Mouse (Mus musculus) liver, adult 2 months (tissue): Measurements from ENCODE around the gene Fcgrt. TPM values are rescaled to one million over a fixed set of nuclear protein-coding genes. Genes with fewer than 3 reads are reported as not detected.
A peak's percentile ranks its signal among the peaks of the same experiment; 100 is the strongest.

ENCODE experiments used
- DNase-seq: peaks from one replicate; pipeline ENCODE4 v3.0.0-alpha.2; 2011; ENCODE audit warnings: low read depth, low spot score; ENCODE audit errors: extremely low read depth
- H3K27ac ChIP-seq: fragments of 200-500 bp; replicated peaks from 2 replicates; pipeline ENCODE4 v1.5.1; 2012; ENCODE audit warnings: low read depth, mild to moderate bottlenecking, control low read depth, inconsistent platforms, low read length; ENCODE audit not compliant: insufficient read depth
- H3K27me3 ChIP-seq: fragments of 200-500 bp; 2 replicates; pipeline ENCODE4 v1.6.1; 2012; ENCODE audit warnings: mild to moderate bottlenecking, moderate library complexity, low read length, inconsistent platforms; ENCODE audit not compliant: control insufficient read depth, insufficient read depth
- H3K36me3 ChIP-seq: fragments of 200-500 bp; 2 replicates; pipeline ENCODE4 v1.6.1; 2012; ENCODE audit warnings: low read length, inconsistent platforms; ENCODE audit not compliant: control insufficient read depth, insufficient read depth
- H3K4me1 ChIP-seq: fragments of 200-500 bp; 2 replicates; pipeline ENCODE4 v1.6.1; 2011; ENCODE audit warnings: low read length; ENCODE audit not compliant: control insufficient read depth, insufficient read depth
- H3K4me3 ChIP-seq: fragments of 200-500 bp; 2 replicates; pipeline ENCODE4 v1.5.1; 2011; ENCODE audit warnings: low read depth, mild to moderate bottlenecking, control low read depth, low read length, moderate library complexity; ENCODE audit not compliant: insufficient read depth
- H3K79me2 ChIP-seq: fragments of 200-500 bp; 2 replicates; pipeline ENCODE4 v1.6.1; 2012; ENCODE audit warnings: inconsistent platforms, mild to moderate bottlenecking, low read length, moderate library complexity; ENCODE audit not compliant: control insufficient read depth, insufficient read depth
- H3K9ac ChIP-seq: fragments of 200-500 bp; 2 replicates; pipeline ENCODE4 v1.6.1; 2012; ENCODE audit warnings: low read depth, mild to moderate bottlenecking, control low read depth, inconsistent platforms, low read length
- CTCF ChIP-seq: fragments of 200-500 bp; IDR thresholded peaks from 2 replicates; pipeline ENCODE4 v1.5.1; 2011; ENCODE audit warnings: low read depth, low read length, control low read depth
- POLR2A ChIP-seq: fragments of 200-500 bp; IDR thresholded peaks from 2 replicates; pipeline ENCODE4 v1.6.1; 2011; ENCODE audit warnings: low read length, control low read depth; ENCODE audit not compliant: insufficient read depth; ENCODE audit errors: extremely low read depth
- WGBS: fragments of 180-500 bp; shearing (Covaris S2); methylation state at CpG from one replicate; pipeline ENCODE4 v1.1.7; 2018; 5-methylcytosine and 5-hydroxymethylcytosine counted together
- polyA plus RNA-seq: library from polyadenylated mRNA; depleted of rRNA; stranded (reverse); fragments of >200 nt; gene quantifications from 2 replicates; pipeline ENCODE4 v1.2.3, GENCODE M21; 2012
- total RNA-seq: library from RNA; depleted of rRNA; stranded (reverse); fragments of >200 nt; gene quantifications from 2 replicates; pipeline ENCODE4 v1.2.3, GENCODE M21; 2014

The Fcgrt gene
- total and polyA plus RNA-seq, 2 experiments, result 170 to 188 TPM

GRCm38 (mm10) chr7:45091001-45091990 lies 12.4 kb downstream of the Fcgrt start:
- no peaks in the 10 kb centered on the region for H3K27me3 ChIP-seq
- peaks cover 3% of the 10 kb centered on the region; the same call in 1 of the 2 replicates for H3K36me3 ChIP-seq
- 22% methylated on average over 35 of the region's 35 CpGs for WGBS
- peak overlapping the region; percentile 53 for H3K4me3 ChIP-seq
- peak; percentile 36 for DNase-seq
- H3K79me2 ChIP-seq, result no peaks in the 10 kb centered on the region
- H3K9ac ChIP-seq, result 0 out of 2 replicates have a peak overlapping the region, but pooled peaks have one; percentile 36
- TF ChIP-seq CTCF (no peak), POLR2A (no peak)
- no peaks in the 10 kb centered on the region for H3K4me1 ChIP-seq
- no peak overlapping the region for H3K27ac ChIP-seq

- no peak for DNase-seq
- no peak for TF ChIP-seq CTCF
- TF ChIP-seq POLR2A, result no peak
- H3K36me3 ChIP-seq, result no peaks in the 10 kb centered on the region
- H3K4me1 ChIP-seq, result no peaks in the 10 kb centered on the region
- no peak overlapping the region for H3K4me3 ChIP-seq
- H3K9ac ChIP-seq, result no peak overlapping the region
- H3K27me3 ChIP-seq, result no peaks in the 10 kb centered on the region
- 82% methylated on average over 13 of the region's 13 CpGs for WGBS
- H3K79me2 ChIP-seq, result no peaks in the 10 kb centered on the region
- no peak overlapping the region for H3K27ac ChIP-seq
These were observed 13.2 kb downstream of the Fcgrt start for GRCm38 (mm10) chr7:45090251-45090977.

GRCm38 (mm10) chr7:45088597-45088996 lies 15.1 kb downstream of the Fcgrt start:
- Histone ChIP-seq H3K9ac (no peak overlapping the region), H3K27me3 (no peaks in the 10 kb centered on the region), H3K27ac (no peak overlapping the region), H3K36me3 (no peaks in the 10 kb centered on the region), H3K4me3 (no peak overlapping the region), H3K79me2 (no peaks in the 10 kb centered on the region), H3K4me1 (no peaks in the 10 kb centered on the region)
- no peak for DNase-seq
- 95% methylated on average over 17 of the region's 17 CpGs for WGBS
- no peak for TF ChIP-seq CTCF
- TF ChIP-seq POLR2A, result no peak

- Histone ChIP-seq H3K9ac (no peak overlapping the region), H3K27me3 (no peaks in the 10 kb centered on the region), H3K4me3 (no peak overlapping the region), H3K4me1 (no peaks in the 10 kb centered on the region), H3K27ac (no peak overlapping the region), H3K36me3 (no peaks in the 10 kb centered on the region), H3K79me2 (no peaks in the 10 kb centered on the region)
- 77% methylated on average over 4 of the region's 4 CpGs for WGBS
- no peak for DNase-seq
- peak; percentile 35 for TF ChIP-seq CTCF
- TF ChIP-seq POLR2A, result no peak
These were observed 17.6 kb downstream of the Fcgrt start for GRCm38 (mm10) chr7:45086084-45086483.

- Histone ChIP-seq H3K4me1 (no peaks in the 10 kb centered on the region), H3K9ac (peak overlapping the region; percentile 29; the same call in 1 of the 2 replicates), H3K4me3 (peak overlapping the region; percentile 36; the same call in 1 of the 2 replicates), H3K36me3 (no peaks in the 10 kb centered on the region), H3K79me2 (no peaks in the 10 kb centered on the region), H3K27ac (0 out of 2 replicates have a peak overlapping the region, but pooled peaks have one; percentile 5), H3K27me3 (no peaks in the 10 kb centered on the region)
- DNase-seq, result no peak
- WGBS, result 84% methylated on average over 22 of the region's 22 CpGs
- no peak for TF ChIP-seq CTCF
These were observed 20.3 kb downstream of the Fcgrt start for GRCm38 (mm10) chr7:45083300-45083890.
